Comparison of ENCODE assay signal across 22 mouse cellular contexts in genomic region chr1:52274210-52274609, GRCm38 (mm10). TPM values are rescaled to one million over a fixed set of nuclear protein-coding genes. Genes with fewer than 3 reads are reported as not detected.
A peak's percentile ranks its signal among the peaks of the same experiment; 100 is the strongest.
DNase-seq lines count a peak whose midpoint lies in the region; TF ChIP-seq lines count a peak whose summit lies in the region.
"Had no signal": no experiment of that assay in that cellular context is flagged by ENCODE, and none has a peak within 500 bp of the region (broad histone marks: within the 10 kb centered on the region; RNA-seq: fewer than 3 reads in every experiment).

No protein-coding gene starts in this region.

- TF ChIP-seq RAD21 in CH12.LX (IDR thresholded peaks at IDR 0.05; ENCODE audit: low read depth, low read length) = no peak

- H3K4me3 ChIP-seq in cerebellum, adult 2 months (replicated peaks; ENCODE audit: insufficient read depth, low read depth, low read length) = no peak overlapping the region
- H3K4me3 ChIP-seq in CH12.LX (replicated peaks in 1 of 3; ENCODE audit: low read depth in 2 of 3, low read length in 2 of 3, poor library complexity in 1 of 3) = no peak overlapping the region
- H3K4me3 ChIP-seq: embryonic facial prominence, embryonic 12.5 days; erythroblast, embryonic 14.5 days; forebrain, embryonic 13.5 days; heart, embryonic 13.5 days; intestine, embryonic 15.5 days; limb, embryonic 10.5 days; midbrain, embryonic 15.5 days; myocyte had no signal

- TF ChIP-seq POLR2A in cerebellum, adult 2 months (IDR thresholded peaks at IDR 0.05; ENCODE audit: borderline replicate concordance, insufficient read depth, low read length) = no peak
- no peak for TF ChIP-seq POLR2A in CH12.LX (IDR thresholded peaks at IDR 0.05; ENCODE audit: low read depth, low read length)

- peak overlapping the region; percentile 36; the same call in 1 of the 2 replicates for H3K4me2 ChIP-seq in CH12.LX (ENCODE audit: insufficient read depth, low read depth, poor library complexity, severe bottlenecking)
- H3K4me2 ChIP-seq: embryonic facial prominence, embryonic 12.5 days; forebrain, embryonic 13.5 days; heart, embryonic 13.5 days; hindbrain, embryonic 14.5 days; intestine, embryonic 15.5 days; midbrain, embryonic 15.5 days had no signal

- H3K27ac ChIP-seq in cerebellum, adult 2 months (ENCODE audit: insufficient read depth, low read length) = no peak overlapping the region; the same call in 1 of the 2 replicates
- no peak overlapping the region for H3K27ac ChIP-seq in CH12.LX (ENCODE audit: insufficient read depth, low read depth)
- H3K27ac ChIP-seq: embryonic facial prominence, embryonic 12.5 days; forebrain, embryonic 13.5 days; heart, embryonic 13.5 days; hindbrain, embryonic 14.5 days; intestine, embryonic 15.5 days; limb, embryonic 10.5 days; midbrain, embryonic 15.5 days had no signal

- no peak for TF ChIP-seq CTCF in cerebellum, adult 2 months (IDR thresholded peaks at IDR 0.05; ENCODE audit: borderline replicate concordance, insufficient read depth, low read depth, low read length)
- TF ChIP-seq CTCF in CH12.LX (conservative IDR thresholded peaks at IDR 0.05 in 1 of 2, IDR thresholded peaks at IDR 0.05 in 1 of 2; ENCODE audit: low read depth in 2 of 2, low read length in 2 of 2) = no peak

- no peaks in the 10 kb centered on the region for H3K27me3 ChIP-seq in cerebellum, adult 2 months (ENCODE audit: control insufficient read depth, insufficient read depth, low read length)
- no peaks in the 10 kb centered on the region for H3K27me3 ChIP-seq in CH12.LX (replicated peaks)
- no peaks in the 10 kb centered on the region for H3K27me3 ChIP-seq in splenic B cell, adult 2 months (ENCODE audit: control insufficient read depth, insufficient read depth, low read length, poor library complexity, severe bottlenecking)
- H3K27me3 ChIP-seq: embryonic facial prominence, embryonic 12.5 days; forebrain, embryonic 13.5 days; heart, embryonic 13.5 days; intestine, embryonic 15.5 days; midbrain, embryonic 15.5 days had no signal

- H3K9ac ChIP-seq in CH12.LX (ENCODE audit: insufficient read depth, low read depth) = no peak overlapping the region
- H3K9ac ChIP-seq: embryonic facial prominence, embryonic 12.5 days; forebrain, embryonic 13.5 days; heart, embryonic 13.5 days; hindbrain, embryonic 14.5 days; intestine, embryonic 15.5 days; midbrain, embryonic 15.5 days had no signal

- no peaks in the 10 kb centered on the region for H3K79me2 ChIP-seq in CH12.LX (replicated peaks; ENCODE audit: control insufficient read depth, extremely low read depth, insufficient read depth, poor library complexity, severe bottlenecking)

- in situ Hi-C loops in CH12.LX (cut with MboI; ENCODE audit: low pct_ligation_motif_present, low pct_unique_long_range_greater_than_20kb, low sequenced_read_pairs) = no loop called here

- no peaks in the 10 kb centered on the region for H3K36me3 ChIP-seq in CH12.LX (replicated peaks in 1 of 2; ENCODE audit: control insufficient read depth in 1 of 2, insufficient read depth in 1 of 2, low read length in 1 of 2)
- H3K36me3 ChIP-seq in splenic B cell, adult 2 months (ENCODE audit: control insufficient read depth, insufficient read depth, low read length, poor library complexity, severe bottlenecking) = no peaks in the 10 kb centered on the region
- H3K36me3 ChIP-seq: embryonic facial prominence, embryonic 12.5 days; heart, embryonic 13.5 days; intestine, embryonic 15.5 days; limb, embryonic 10.5 days; midbrain, embryonic 15.5 days had no signal

- dilution Hi-C loops in CH12.LX (cut with MboI; ENCODE audit: extremely low pct_ligation_motif_present, extremely low pct_unique_long_range_greater_than_20kb, low sequenced_read_pairs) = no loop called here

- H3K4me1 ChIP-seq in cerebellum, adult 2 months (ENCODE audit: control insufficient read depth, insufficient read depth, low read length) = peaks cover 5% of the 10 kb centered on the region; the same call in 1 of the 2 replicates
- peaks cover 4 to 14% of the 10 kb centered on the region in 2 experiments; a peak in 3 of 4 replicates for H3K4me1 ChIP-seq in CH12.LX (ENCODE audit: control insufficient read depth in 1 of 2, insufficient read depth in 2 of 2)
- H3K4me1 ChIP-seq: forebrain, embryonic 13.5 days; limb, embryonic 10.5 days; midbrain, embryonic 15.5 days had no signal

- peak; percentile 78 for TF ChIP-seq EP300 in CH12.LX (IDR thresholded peaks at IDR 0.05; ENCODE audit: low read length)

- 11% methylated on average over 3 of the region's 3 CpGs for WGBS in cerebellum, adult 2 months

- H3K9me3 ChIP-seq in CH12.LX (replicated peaks; ENCODE audit: low read length) = no peaks in the 10 kb centered on the region
- H3K9me3 ChIP-seq: embryonic facial prominence, embryonic 12.5 days; forebrain, embryonic 13.5 days; heart, embryonic 13.5 days; intestine, embryonic 15.5 days; limb, embryonic 10.5 days; midbrain, embryonic 15.5 days had no signal

- DNase-seq in cerebellum, adult 2 months = peak; percentile 42 to 56
- no peak for DNase-seq in cerebellum, postnatal 4 days (ENCODE audit: low spot score in 2 of 2)
- DNase-seq in CH12.LX (ENCODE audit: extremely low read depth) = peak; percentile 47
- DNase-seq in cerebellum, postnatal 25 days = peak; percentile 23 to 24
- DNase-seq in splenic B cell, adult 2 months (ENCODE audit: low read depth, low spot score) = peak; percentile 20
- DNase-seq in layer of hippocampus, postnatal 25 days (ENCODE audit: extremely low spot score in 1 of 2, low spot score in 1 of 2) = no peak
- DNase-seq in embryo, embryonic 10 days (ENCODE audit: low spot score) = no peak
- DNase-seq: kidney, adult 9 months; kidney, postnatal 36 days; lung, adult 18-20 months; lung, postnatal 14 days; right cerebral cortex, postnatal 14 days; thymus, adult 2 months had no signal

TF ChIP-seq in CH12.LX, 34 proteins besides CTCF, POLR2A, EP300 and RAD21:
- TF ChIP-seq MEF2A (IDR thresholded peaks at IDR 0.05; ENCODE audit: borderline replicate concordance, low read depth, low read length) (0 out of 2 replicates have a peak, but pooled peaks have one; percentile 12), BHLHE40 (IDR thresholded peaks at IDR 0.05; ENCODE audit: low read depth, low read length) (no peak), TBP (conservative IDR thresholded peaks at IDR 0.05; ENCODE audit: low read depth, low read length) (no peak), UBTF (IDR thresholded peaks at IDR 0.05; ENCODE audit: low read depth, low read length) (no peak), RCOR1 (conservative IDR thresholded peaks at IDR 0.05; ENCODE audit: low read depth, low read length) (peak; percentile 57; the same call in 1 of the 2 replicates), MAX (IDR thresholded peaks at IDR 0.05; ENCODE audit: low read length) (no peak), ZC3H11A (IDR thresholded peaks at IDR 0.05; ENCODE audit: low read depth, low read length) (no peak), MAFK (IDR thresholded peaks at IDR 0.05; ENCODE audit: insufficient replicate concordance, low read length) (peak; percentile 84), TCF12 (IDR thresholded peaks at IDR 0.05; ENCODE audit: low read depth, low read length) (peak; percentile 33; the same call in 1 of the 2 replicates), ETS1 (conservative IDR thresholded peaks at IDR 0.05; ENCODE audit: low read depth, low read length) (peak; percentile 49; the same call in 1 of the 2 replicates), ZKSCAN1 (IDR thresholded peaks at IDR 0.05; ENCODE audit: borderline replicate concordance, low read depth, low read length) (no peak), SMC3 (IDR thresholded peaks at IDR 0.05; ENCODE audit: low read depth, low read length) (no peak), NELFE (IDR thresholded peaks at IDR 0.05; ENCODE audit: low read depth, low read length) (no peak), PAX5 (IDR thresholded peaks at IDR 0.05; ENCODE audit: low read length) (no peak), SIN3A (IDR thresholded peaks at IDR 0.05; ENCODE audit: low read length) (no peak), NRF1 (IDR thresholded peaks at IDR 0.05; ENCODE audit: low read depth, low read length) (no peak), E2F4 (IDR thresholded peaks at IDR 0.05; ENCODE audit: insufficient replicate concordance, low read depth, low read length) (no peak), MXI1 (IDR thresholded peaks at IDR 0.05; ENCODE audit: low read depth, low read length) (no peak), CHD1 (IDR thresholded peaks at IDR 0.05; ENCODE audit: low read depth, low read length) (no peak), ELF1 (IDR thresholded peaks at IDR 0.05; ENCODE audit: low read depth, low read length) (no peak), JUND (conservative IDR thresholded peaks at IDR 0.05; ENCODE audit: low read depth, low read length) (no peak), USF1 (IDR thresholded peaks at IDR 0.05; ENCODE audit: low read depth, low read length) (no peak), MAZ (IDR thresholded peaks at IDR 0.05; ENCODE audit: low read depth, low read length) (no peak), IRF4 (IDR thresholded peaks at IDR 0.05; ENCODE audit: low read depth, low read length) (peak; percentile 49; the same call in 1 of the 2 replicates), JUN (IDR thresholded peaks at IDR 0.05; ENCODE audit: insufficient read depth, low read depth, low read length) (no peak), MYC (IDR thresholded peaks at IDR 0.05; ENCODE audit: low read depth, low read length) (no peak)

RNA-seq across cellular contexts. Expression of gene Gls, which starts 41.2 kb away (rescaled TPM):
- 234 and 248 TPM in 2 replicates for polyA plus RNA-seq in cerebellum, adult 2 months (2012; rRNA removed)
- total RNA-seq in CH12.LX (2012; rRNA removed) (107 and 132 TPM in 2 replicates), CH12.LX (2014; rRNA removed) (182 and 270 TPM in 2 replicates)
- 126 and 150 TPM in 2 replicates for polyA plus RNA-seq in CH12.LX (2012; ENCODE audit: insufficient read length, low read depth)
- total RNA-seq in layer of hippocampus, postnatal 25 days (2021) = 100 to 1,000 TPM; 364 to 381 TPM

Comparison
In these comparisons a context has a peak if more than half of its experiments do, and no peak if none do; other contexts are left out.
1. DNase-seq: peak in cerebellum, adult 2 months (2 of 2), CH12.LX (single experiment), cerebellum, postnatal 25 days (2 of 2) and splenic B cell, adult 2 months (single experiment); none in cerebellum, postnatal 4 days (0 of 2), layer of hippocampus, postnatal 25 days (0 of 2) and embryo, embryonic 10 days (single experiment).